Mouse (Mus musculus) left cerebral cortex, adult 9 months (tissue): ENCODE measurements around the gene Sntg2.

Source experiments
- DNase-seq, 2 experiments: peaks; one replicate each; pipeline ENCODE4 v3.0.0; 2022; ENCODE audit warnings: low spot score in 2 of 2

The Sntg2 gene

DNA sequence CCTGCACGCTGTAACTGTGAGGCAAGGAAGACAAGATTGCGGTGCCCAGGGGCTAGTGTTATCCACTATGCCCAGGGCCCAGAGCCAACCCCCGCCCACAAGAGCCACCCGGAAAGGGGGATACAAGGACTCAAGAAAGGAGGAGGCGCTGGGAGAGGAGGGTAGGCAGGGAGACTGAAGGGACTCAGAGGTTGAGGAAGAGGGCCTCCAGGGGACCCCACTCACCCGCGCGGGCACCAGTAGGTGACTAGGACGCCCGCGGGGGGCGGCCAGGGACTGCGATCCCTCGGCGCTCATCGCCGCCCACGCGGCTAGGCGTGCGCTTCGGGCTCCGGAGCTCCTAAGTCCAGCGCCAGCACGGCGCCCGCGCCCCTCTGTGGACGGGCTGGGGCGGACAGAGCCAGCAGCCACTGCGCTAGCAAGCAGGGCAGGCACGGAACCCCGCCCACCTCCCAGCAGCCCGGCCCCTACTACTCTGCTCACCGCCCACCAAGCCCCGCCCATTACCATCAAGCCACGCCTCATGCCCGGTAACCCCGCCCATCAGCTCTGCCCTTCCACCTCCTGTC is at the start of gene Sntg2:
TSS of gene Sntg2 (minus strand) at position 443 of the 569 bp plus-strand sequence.
- DNase-seq, result peak in 1 of 2 experiments; percentile 66

DNA sequence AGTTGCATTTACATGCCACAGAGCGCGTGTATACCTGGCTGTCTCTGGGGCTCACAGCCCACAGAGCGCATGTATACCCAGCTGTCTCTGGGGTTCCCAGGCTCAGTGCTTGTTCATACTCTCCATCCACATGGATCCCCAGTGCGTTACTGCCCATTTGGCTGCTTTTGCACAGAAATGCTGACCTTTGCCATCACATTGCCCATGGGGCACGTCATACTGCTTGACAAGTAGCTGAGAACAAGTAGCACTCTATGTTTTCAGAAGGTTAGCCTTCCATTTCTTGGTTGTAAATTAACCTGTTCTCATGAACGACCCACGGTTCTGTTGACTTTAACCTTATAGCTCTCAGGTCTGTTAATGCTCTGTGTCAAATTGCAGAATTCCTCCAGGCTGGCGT is 43.4 kb upstream of the Sntg2 start:
- no peak for DNase-seq

GRCm38 (mm10) chr12:30415981-30416380 is 42.8 kb upstream of the Sntg2 start:
- no peak for DNase-seq

- DNase-seq, result no peak
Measured at GRCm38 (mm10) chr12:30402651-30403050, 29.5 kb upstream of the Sntg2 start.

DNA sequence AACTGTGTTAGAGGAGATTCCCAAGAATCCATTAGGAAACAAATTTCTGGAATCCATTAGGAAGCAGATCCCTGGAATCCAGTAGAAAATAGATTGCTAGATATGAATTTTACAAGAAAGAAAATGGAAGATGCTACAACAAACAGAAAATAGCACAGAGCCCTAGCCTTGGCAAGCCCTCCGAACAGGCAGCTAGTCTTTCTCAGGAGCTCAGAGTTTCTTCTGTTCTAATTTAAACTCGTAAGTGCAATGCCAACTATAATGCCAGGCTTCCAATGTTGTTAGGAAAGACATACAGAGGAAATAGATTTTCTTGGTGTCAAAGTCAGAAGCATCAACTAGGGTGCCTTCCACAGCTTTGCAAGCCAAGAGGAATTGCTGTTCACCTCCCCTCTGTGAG is 27.4 kb upstream of the Sntg2 start:
- peak in 1 of 2 experiments; percentile 7 for DNase-seq

- no peak for DNase-seq
Measured at GRCm38 (mm10) chr12:30400114-30400513, 26.9 kb upstream of the Sntg2 start.

DNA sequence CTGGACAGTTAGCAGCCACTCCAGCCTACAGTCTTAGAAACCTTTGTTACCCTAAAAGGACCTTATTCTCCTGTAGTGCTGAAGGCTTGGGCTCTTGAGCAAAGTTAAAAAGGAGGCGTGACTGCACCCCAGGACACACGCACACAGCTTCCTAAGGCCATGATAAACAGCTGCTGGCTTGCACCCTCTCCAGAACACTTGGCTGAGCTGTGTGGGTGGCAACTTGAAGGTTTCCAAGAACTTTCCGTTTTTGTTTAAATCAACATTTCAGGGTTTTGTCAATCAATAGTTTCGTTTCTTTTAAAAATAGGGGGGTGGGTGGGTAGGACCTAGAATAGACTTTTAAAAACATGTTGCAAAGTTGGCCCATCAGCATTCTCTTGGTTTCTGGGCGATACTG is 882 bp downstream of the Sntg2 start:
- no peak for DNase-seq

- DNase-seq, result peak; percentile 56 to 87
Measured at GRCm38 (mm10) chr12:30369786-30370185, 3.4 kb downstream of the Sntg2 start.

DNA sequence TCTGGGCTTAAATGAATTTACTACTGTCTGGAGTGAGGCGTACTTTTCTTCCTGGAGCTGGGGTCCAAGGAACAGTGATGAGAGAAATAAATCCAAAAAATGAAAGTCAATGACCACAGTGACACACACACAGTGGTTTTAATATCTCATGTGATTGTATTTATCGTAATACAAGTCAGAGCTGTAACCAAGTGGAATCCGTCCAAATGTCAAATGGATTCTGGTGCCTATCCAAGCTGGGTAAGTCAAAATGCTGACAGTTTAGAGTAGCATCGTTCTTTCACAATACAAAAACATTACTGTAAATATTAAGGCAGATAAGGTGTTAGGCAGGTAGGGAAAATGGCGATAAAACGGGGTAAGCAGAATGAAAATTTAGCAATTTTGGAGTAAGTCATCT is 4.0 kb downstream of the Sntg2 start:
- DNase-seq, result no peak

DNA sequence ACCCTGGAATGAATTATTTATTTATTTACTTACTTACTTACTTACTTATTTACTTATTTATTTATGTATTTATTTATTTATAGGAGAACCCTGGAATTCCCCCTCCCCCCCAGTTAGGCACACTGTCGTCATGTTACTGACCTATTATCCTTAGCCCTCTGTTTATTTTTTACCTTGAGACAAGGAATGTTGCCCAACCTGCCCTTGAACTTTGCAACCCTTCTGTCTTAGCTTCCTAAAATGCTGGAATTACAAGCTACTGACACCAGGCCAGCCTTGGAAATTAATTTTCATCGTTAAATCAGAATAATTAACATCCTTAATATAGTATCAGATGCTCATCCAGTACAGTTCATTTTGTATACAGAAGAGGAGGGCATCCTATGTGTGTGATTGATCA is 10.9 kb downstream of the Sntg2 start:
- DNase-seq, result no peak

- DNase-seq, result no peak
Measured at GRCm38 (mm10) chr12:30357666-30358065, 15.5 kb downstream of the Sntg2 start.

GRCm38 (mm10) chr12:30352393-30352792 is 20.8 kb downstream of the Sntg2 start:
- DNase-seq, result no peak

- no peak for DNase-seq
Measured at GRCm38 (mm10) chr12:30348036-30348435, 25.1 kb downstream of the Sntg2 start.

DNA sequence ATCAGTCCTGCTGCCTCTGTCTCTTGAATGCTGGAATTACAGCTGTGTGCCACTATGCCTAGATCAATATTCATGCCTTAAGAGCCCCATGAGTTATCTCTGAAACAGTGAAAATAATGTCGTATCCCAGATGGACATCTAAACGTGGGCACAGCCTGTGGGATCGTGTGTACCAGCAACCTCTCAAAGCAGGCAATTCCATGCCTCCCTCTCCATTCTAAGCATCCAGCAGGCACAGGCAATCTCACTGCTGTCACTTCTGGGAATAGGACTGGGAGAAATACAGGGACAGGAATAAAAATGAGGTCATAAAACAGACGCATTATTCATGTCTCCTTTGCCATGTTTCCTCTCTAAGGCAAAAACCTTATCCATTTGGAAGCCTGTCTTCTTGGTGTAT is 25.9 kb downstream of the Sntg2 start:
- no peak for DNase-seq

DNA sequence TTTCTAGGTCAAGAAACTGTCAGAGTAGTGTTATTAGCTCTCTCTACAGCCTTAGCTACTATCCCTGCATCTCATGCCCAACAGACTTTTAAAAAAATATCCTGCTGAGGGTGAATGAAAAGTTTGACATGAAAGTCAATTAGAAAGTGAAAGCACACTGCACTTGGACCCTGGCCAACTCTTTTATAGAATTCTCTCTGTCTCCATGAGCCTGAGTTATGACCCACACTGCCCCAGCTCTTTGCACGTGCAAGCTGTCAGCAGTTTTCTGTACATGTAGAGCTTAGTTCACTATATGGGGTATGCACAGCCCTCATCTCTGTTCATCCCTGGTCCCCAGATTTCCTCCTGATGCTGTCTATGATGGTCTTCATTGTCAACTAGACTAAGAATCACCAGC is 28.4 kb downstream of the Sntg2 start:
- no peak for DNase-seq

- DNase-seq, result no peak
Measured at GRCm38 (mm10) chr12:30336301-30336700, 36.9 kb downstream of the Sntg2 start.

GRCm38 (mm10) chr12:30334502-30334901 is 38.7 kb downstream of the Sntg2 start:
- DNase-seq, result no peak

DNA sequence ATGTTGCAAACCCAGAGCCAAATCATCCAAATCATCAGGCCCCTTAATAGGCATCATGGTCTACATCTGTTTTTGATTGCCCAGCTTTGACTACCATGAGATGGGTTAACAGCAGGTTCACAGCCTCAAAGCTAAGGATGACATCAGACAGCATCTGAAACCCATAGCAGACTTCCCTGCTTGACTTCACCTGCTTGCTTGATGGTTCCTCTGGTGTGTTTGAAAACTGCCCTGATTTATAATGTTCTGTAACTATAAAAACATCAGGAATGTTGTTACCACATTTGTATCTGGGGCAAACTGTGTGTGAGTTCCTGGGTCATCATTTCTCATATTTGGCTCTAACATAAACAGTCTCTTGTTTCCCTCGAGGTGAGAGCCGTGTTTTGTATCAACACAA is 55.2 kb downstream of the Sntg2 start:
- no peak for DNase-seq

- no peak for DNase-seq
Measured at GRCm38 (mm10) chr12:30313021-30313420, 60.2 kb downstream of the Sntg2 start.

DNA sequence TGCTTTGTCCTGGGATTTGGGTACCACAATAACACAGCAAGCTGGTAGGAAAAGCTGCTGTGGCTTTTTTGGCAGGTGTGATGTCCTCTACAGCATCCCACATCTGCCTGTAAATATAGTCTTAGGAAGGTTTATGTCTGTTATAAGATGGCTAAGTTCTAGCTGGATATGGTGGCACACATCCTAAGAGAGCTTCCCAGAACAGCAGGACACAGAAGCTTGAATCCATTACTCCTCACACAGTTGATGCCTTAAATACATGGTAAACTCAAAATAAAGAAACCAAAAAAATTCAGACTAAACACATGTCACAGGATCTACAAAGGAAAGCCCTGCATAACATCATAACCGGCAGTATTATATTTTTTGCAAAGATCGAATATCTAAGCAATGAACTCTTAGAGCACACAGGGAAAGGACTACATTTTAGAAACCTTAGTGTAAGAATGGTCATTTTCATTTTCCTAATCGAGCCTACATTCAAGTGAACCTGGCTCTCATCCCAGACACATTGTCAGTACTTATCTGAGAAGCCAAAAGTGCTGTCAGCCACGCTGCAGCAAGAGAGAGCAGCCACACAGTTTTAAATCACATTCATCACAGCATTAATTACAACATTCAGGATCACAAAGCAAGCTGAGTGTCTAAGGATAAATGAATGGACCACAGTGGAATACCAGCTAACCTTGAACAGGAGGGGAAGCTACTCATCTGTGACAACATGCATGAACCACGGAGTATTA is 64.8 kb downstream of the Sntg2 start:
- no peak for DNase-seq

DNA sequence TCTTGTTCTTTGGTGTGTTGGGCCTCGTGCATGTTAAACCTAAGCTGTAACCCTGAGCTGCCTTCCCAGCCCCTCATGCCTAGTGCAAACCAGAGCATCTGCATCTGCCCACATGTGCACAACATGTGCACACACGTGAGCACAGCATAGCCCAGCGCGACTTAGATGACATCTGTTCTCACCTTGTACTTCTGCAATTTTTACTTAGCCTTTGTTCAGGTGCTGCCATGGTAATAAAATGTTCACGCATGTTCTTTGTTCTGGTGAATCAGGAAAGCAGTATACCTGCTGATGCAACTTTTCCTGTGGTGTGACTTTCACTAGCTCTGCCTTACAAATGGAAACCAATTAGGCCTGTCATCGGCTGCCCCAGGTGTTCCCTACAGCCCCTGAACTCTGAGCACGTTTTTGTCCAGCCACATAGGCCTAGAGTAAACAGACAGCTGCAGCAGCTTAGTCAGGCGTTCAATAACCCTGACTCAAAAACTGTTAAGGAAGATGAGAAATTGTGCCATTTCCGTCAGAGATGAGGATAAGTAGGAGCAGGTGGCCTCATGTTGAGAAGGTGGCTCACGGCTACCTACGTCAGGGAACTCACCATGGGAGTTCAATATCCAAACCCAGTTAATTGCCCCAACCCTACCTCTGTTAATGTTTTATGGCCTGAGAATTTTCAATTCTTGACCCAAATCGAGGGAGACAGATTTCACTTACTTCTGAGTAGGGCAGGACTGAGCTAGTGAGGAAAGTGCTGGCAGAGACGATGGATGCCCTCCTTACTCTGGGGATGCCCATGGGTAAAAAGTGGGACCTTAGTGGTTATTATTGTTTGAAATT is 80.2 kb downstream of the Sntg2 start:
- no peak for DNase-seq

DNA sequence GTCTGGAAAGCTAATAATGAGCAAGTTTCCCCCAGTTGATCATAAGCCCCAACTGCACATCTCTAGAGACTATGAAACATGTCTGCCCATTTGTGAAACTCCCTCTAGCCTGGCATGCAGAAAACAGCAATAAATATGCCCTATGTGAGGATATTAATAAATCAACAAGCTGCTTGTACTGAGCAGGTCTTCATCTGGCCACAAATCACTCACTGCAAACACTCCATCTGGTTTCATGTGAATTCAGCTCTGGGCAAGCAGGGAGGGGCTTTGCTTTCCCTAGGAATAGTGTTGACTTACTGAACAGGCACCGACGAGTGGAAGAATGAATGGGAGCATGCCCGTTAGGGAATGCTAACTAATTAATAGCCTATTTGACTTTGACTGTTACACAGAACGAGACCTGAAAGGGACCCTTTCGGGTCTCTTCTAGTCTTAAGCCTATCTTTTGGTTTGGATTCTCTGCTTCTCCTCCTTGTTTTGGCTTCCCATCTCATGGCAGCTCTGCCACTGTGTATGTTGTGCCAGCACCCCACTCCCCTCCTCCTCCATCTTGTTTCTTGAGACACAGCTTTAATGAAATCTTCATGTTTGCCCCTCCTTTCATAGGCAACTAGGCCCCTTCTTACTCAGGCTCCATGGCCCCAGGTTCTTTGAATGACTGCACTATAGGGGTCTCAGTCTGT is 86.1 kb downstream of the Sntg2 start:
- DNase-seq, result no peak
